Mouse (Mus musculus): ENCODE measurements around the gene Emc7. TPM values are rescaled to one million over a fixed set of nuclear protein-coding genes. Genes with fewer than 3 reads are reported as not detected.

Emc7 gene
- total RNA-seq, 2 experiments from 2014 or later: 16.2 to 16.8 TPM

DNA sequence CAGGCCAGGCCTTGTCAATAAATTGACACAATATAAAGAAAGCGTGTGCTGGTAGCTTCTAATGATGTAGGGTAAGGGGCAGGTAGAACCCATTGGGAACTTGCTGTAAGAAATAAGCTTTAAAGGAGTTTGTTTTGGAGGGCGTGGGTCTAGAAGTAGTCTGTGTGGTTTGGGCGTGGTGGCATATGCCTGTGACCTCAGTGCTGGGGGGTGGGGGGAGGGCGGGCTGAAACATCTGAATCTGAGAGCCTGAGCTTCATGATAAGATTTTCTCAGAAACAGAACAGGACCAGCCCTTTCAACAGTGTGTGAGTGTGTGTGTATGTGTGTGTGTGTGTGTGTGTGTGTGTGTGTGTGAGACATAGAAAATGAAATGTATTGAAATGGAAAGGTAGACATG is 55.3 kb downstream of the Emc7 start:
- no peak for DNase-seq
- intact Hi-C loops (cut with DNase I): no loop called here

DNA sequence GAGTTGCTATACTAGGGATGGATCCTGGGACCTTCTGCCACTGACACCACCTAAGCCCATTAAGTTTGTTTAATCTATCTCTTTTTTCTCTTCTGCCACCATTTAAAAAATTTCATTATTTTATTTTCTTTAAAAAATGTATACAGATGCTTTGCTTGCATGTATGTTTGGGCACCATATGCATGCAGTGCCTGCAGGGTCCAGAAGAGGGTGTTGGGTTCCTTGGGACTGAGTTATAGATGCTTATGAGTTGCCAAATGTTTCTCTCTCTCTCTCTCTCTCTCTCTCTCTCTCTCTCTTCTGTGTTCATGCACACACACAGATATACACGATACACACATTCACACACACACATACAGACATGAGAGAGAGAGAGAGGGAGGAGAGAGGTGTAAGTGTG is 58.2 kb downstream of the Emc7 start:
- intact Hi-C loops (cut with DNase I): no loop called here
- no peak for DNase-seq

DNA sequence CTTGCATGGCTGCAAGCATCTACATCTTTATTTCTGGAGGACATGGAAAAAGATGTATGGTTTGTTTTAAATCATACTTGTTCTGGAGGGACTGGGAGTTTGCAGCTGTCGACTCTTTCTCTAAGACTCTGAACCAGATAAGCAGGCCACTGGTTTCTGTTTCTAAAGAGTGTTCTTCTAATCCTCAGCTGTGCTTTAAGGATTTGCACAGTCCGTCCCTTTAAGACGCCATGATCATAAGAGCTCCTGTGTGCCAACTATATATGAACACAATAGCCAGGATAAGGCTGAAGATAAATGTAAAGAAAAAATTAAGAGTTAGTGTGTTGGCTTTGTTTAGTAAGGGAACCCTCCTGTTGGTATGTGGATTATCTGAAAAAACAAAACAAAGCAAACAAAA is 61.9 kb downstream of the Emc7 start:
- intact Hi-C loops (cut with DNase I): no loop called here
- DNase-seq: no peak

DNA sequence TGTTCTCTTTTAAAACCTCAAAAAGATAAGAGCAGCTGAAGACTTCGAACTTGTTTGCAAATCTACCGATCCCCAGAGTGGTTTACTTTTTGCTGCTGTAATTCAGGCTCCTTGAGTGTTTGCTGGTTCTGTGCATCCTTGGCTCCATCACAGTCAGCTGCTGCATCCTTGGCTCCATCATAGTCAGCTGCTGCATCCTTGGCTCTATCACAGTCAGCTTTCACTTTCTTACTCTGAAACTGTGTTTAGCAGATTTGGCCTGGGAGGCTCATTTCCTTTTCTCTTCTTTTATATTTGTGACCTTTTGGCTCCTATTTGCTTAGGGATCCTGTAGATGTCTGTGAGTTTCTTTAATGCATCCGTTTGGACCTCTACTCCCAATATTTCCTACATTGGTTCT is 62.4 kb downstream of the Emc7 start:
- intact Hi-C loops (cut with DNase I): no loop called here
- DNase-seq: no peak

DNA sequence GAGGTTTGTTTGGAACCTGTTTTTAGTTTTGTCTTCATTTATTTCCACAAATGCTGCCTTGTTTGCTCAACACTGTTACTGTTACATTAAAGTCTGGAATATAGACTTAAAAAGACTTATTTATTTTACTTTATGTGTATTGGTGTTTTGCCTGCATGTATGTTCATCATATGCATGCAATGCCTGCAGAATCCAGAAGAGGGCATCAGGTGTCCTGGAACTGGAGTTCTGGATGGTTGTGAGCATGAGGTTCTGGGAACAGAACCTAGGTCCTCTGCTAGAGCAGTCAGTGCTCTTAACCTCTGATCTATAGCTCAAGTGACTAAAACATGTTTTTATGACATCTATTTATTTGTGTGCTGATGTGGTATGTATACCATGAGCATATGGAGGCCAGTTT is 63.7 kb downstream of the Emc7 start:
- intact Hi-C loops (cut with DNase I): no loop called here

DNA sequence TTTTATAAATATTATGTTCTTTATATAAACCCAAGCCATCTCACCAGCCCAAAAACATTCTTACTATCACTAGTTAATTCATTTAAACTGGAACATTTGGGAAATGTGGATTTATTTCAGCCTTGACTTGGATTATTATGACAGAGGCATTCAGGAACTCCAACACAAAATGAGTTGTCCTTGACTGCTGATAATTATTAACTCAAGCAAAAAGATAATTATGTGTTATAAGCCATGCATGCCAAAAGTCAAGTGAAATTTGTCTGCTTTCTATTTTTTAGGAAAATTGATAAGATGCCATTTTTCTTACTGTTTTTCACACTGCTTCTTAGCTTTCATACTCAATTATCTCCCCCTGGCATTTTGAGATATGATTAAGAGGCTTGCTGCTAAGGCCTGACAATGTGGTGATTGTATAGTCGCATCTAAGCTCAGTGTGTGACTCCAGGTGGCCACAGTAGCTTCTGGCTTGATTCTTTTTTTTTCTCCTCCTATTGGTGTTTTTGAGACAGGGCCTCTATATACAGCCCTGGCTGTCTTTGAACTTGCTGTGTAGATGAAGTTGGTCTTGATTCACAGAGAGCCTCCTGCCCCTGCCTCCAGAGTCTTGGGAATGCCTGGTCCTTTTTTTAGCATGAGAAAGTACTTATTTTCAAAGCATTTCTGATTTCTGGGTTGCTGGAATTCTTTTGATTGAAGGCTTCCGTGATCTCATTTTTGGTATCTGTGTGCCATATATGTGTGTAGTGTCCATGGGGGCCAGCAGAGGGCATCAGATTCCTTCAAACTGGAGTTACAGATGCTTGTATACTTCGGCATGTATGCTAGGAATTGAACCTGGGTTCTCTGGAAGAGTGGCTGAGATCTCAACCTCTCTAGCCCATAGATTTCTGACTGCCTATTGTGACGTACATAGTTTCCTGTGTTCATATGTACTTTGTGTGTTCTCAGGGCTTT is 66.0 kb downstream of the Emc7 start:
- DNase-seq: no peak
- intact Hi-C loops (cut with DNase I): no loop called here

More for the DNA sequence above, 63.7 kb downstream of the Emc7 start:
- DNase-seq: no peak

Other genes starting within 250 kb of the Emc7 start
- 1 to 10 TPM; 2.3 to 2.5 TPM for gene Lpcat4, start 215.5 kb upstream of the Emc7 start, total RNA-seq (2021)
- gene Nutm1, start 195.7 kb upstream of the Emc7 start, total RNA-seq (2021): not detected
- 10 to 100 TPM; 61.8 to 62.8 TPM for gene Nop10, start 193.1 kb upstream of the Emc7 start, total RNA-seq (2021)
- 10 to 100 TPM; 36.0 to 39.9 TPM for gene Slc12a6, start 189.2 kb upstream of the Emc7 start, total RNA-seq (2021)
- 1 to 10 TPM in 1 of 2 experiments, under 1 TPM in 1; 0.89 to 1.6 TPM for gene Gm21985, start 188.7 kb upstream of the Emc7 start, total RNA-seq (2021)
- 10 to 100 TPM; 61.7 to 64.6 TPM for gene Emc4, start 87.0 kb upstream of the Emc7 start, total RNA-seq (2021)
- gene Katnbl1, start 75.8 kb upstream of the Emc7 start, total RNA-seq (2021): 1 to 10 TPM; 4.4 to 5.0 TPM
- gene Chrm5, start 25.8 kb downstream of the Emc7 start, total RNA-seq (2021): not detected
- gene Aven, start 38.0 kb downstream of the Emc7 start, total RNA-seq (2021): 10 to 100 TPM; 16.5 to 20.6 TPM

All from heart, postnatal 36 days (tissue).